Mouse (Mus musculus) CD4-positive helper T cell, adult 2 months (primary cell): Measurements from ENCODE around the gene Neu2.
"Not testable (repeated sequence)": the region's sequence is repeated elsewhere in the genome, so short reads cannot be mapped to it uniquely, and the experiment has no call there.

Experiments
- DNase-seq: peaks from one replicate; pipeline ENCODE4 v3.0.0-alpha.2; 2012; ENCODE audit warnings: low read depth, missing footprints, low spot score

Gene Neu2

DNA sequence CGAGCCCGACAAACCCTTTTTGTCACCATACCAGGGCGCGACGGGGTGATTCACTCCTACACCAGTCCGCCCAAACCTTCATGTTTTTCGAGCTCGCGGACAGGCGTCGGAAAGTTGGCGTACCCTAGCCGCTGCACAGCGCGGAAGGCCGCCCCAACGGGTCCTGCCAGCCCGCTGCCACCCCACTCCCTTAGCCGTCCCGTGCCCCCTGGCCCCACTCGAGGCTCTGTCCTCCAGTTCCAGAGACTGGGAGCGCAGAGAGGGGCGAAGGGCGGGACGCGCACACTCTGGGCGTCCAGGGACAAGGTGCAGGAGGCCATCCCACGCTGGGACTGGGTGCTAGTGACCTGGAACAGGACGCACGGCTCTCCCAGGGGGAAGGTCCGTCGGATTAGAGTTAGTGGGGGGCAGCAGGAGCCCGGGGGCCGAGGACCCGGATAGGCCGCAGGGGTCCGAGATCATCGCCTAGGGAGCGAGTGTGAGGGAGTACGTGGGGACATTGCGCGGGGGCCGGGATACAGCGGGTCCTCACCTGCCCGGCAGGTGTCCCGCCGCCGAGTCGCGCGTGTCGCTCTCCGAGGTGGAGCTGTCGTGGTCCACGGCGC lies at the start of gene Neu2:
Neu2 (plus strand) TSS at position 329 of the 605 bp plus-strand sequence.
- DNase-seq = no peak

GRCm38 (mm10) chr1:87467469-87467868 lies 42.2 kb upstream of the Neu2 start:
- no peak for DNase-seq

DNA sequence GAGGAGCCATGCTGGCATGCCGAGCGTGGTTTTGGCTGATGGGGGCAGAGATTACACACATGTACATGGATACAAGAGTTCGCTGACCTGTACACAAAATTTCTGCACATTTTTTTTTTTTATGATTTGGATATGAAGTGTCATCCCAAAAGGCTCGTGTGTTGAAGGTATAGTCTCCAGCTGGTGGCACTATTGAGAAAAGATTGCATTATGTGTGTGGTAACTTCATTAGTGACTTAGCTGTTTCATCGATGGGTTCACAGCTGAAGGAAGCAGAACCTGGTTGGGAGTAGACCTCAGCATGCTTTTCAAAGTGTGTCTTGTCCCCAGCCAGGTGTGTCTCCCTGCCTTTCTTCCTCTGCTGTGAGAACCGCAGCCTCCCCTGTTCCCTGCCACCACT lies 41.4 kb upstream of the Neu2 start:
- DNase-seq = no peak

- DNase-seq = not testable (repeated sequence)
Observed at GRCm38 (mm10) chr1:87469971-87470370, 39.7 kb upstream of the Neu2 start, which contains the start of gene Snorc. TSS of gene Snorc (plus strand) at chr1:87470271.

- no peak for DNase-seq
Observed at GRCm38 (mm10) chr1:87471914-87472313, 37.8 kb upstream of the Neu2 start.

GRCm38 (mm10) chr1:87472576-87472975 lies 37.1 kb upstream of the Neu2 start:
- DNase-seq = no peak

DNA sequence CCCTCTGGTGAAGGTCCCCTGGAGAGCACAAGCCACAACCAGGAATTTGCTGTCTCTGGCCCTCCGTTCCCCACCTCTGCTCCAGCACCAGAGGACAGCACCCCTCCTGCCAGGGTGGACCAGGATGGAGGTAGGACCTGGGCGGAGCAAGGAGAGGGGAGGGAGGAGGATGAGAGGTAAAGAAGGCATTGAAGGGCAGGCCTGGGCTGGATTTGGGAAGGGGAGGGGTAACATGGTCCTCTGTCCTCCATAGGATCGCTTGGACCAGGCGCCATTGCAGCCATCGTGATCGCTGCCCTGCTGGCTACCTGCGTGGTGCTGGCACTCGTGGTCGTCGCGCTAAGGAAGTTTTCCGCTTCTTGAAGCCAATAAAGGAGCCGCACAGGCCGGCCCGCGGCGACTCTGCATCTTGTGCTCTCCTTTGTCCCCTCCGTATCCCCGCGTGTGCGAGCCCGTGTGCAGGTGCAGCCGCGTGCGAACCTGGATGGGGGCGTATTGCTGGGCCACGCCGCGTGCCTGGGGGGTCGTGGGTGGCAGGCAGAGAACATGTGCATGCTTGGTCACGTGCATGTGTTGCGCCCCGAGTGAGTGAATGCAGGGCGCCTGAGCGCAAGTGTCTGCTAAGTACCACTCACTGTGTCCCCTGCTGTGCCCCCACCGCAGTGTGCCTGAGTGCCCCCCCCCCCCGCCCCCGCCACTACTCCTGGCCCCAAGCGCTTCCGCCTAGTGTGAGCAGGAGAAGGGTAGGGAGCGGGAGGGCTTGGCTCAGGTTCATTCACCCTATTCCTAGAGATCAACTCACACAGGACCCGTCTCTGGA lies 34.4 kb upstream of the Neu2 start:
- DNase-seq = no peak

DNA sequence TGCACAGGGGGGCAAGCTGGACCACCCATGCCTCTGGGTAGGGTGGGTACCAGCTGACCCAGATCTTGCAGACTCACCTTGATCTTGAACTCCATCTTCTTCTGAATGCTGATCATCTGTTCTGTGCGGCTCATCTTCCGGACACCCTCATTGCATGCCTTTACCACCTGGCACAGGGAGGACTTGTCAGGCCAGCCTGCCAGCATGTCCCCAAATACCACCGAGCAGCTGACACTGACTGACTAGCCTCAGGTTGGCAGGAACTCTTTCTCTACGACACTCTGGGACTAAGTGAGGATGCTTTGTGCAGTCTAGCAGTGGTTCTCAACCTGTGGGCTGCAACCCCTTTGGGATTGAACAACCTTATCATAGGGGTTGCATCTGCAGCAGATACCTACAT lies 27.1 kb upstream of the Neu2 start:
- no peak for DNase-seq

- no peak for DNase-seq
Observed at GRCm38 (mm10) chr1:87486386-87486785, 23.3 kb upstream of the Neu2 start.

GRCm38 (mm10) chr1:87492285-87492684 lies 17.4 kb upstream of the Neu2 start:
- no peak for DNase-seq

- no peak for DNase-seq
Observed at GRCm38 (mm10) chr1:87493542-87493941, 16.1 kb upstream of the Neu2 start.

DNA sequence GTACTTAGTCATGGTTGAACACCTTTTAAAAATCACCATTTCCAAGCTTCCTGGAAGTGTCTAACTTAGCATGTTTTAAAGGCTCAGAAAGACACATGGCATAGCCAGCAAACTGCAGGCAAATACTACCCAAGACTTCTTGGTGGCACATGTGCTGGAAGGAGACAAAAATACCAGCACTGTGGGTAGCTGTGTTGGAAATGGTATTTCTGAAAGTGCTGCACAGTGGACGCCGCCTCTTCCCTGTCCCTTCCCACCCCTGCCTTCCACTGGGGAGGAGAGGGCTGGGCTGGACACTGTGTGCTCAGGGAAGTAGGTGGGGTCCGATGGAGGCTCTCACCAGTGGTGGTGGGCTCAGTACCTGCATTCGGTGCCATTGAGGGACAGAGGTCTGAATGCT lies 4.2 kb upstream of the Neu2 start:
- no peak for DNase-seq

DNA sequence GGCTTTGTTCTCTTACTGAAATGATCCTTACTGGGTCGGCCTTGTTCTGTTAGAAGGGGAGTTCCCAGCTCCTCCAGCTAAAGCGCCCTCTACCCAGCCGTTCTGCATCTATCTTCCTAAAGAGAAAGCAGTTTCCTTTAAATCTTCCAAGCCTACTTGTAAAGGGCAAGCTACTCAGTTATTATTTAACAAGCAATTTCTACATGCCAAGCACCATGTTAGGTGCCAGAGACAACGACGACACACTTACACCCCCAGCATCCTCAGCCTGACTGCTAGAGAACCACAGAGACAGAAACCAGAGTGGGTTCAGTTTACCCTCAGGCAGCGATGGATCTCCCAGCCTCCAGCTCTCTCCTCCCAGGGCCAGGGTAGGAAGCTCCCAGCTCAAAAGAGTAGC lies 1.8 kb upstream of the Neu2 start:
- no peak for DNase-seq

DNA sequence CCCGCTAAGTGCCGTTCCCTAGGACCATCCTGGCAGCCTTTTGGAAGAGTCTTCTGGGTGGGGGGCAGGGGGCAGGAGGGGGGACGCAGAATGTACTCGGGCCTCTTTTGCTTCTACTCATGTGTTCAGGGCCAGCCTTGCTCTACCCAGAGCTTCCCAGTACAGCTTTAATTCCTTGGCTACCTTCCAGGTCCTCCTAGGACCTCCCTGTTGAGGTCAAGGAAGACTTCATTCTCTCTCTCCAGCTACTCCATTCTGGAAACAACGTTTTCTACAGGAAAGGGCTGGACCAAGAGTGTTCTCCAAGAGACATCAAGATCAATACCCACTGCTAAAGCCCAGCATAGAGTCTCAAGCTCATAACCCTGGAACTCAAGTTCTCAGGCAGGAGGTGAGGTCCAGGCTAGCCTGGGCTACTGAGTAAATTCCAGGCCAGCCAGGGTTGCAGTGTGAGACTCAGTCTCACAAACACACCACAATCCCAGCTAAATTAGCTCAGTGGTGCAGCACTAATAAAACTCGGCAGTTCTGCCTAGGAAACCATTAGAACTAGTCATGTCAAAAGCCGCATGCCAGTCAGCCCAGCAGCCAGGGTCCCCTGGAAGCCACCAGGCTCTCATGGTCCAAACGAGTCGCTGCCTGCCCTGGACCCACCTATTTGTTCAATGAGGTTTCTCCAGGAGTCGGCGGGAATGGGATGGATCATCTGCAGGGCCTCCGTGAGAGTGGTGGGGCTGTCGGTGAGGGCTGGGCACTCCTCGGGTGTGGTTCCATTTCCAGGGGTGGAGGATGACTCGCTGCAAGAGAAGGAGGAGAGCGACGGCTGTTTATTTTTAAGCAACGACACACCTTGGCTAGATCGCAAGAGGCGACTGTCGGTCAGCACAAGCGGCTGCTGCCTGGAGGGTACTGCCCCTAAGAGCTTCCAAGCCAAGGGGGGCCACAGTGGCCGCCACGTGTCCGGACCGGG lies 813 bp upstream of the Neu2 start:
- no peak for DNase-seq

DNA sequence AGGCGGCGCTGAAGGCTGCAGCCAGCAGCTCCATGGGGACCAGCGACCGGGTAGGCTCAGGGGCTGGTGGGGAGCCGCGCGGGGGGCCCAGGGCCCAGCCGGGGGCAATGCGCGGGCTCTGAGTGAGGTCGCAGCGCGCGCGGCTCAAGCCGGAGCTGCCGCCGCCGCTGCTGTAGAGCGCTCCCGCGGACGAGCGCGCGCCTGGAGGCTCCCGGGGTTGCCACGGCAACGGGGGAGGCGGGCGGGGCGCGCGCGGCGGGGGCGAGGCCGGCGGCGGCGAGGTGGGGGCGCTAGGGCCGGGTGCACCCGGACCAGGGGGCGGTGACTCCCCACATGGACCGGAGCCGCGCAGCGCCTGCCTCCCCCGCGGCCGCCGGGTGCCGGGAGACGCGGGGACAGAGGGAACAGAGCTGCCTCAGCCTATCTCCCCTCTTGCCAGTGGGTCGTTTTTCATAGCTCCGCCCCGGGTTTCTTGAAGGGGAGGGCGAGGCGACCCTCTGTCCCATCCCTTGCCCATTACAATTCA lies 540 bp downstream of the Neu2 start:
- DNase-seq = peak; percentile 25

GRCm38 (mm10) chr1:87510845-87511244 lies 1.2 kb downstream of the Neu2 start:
- no peak for DNase-seq

DNA sequence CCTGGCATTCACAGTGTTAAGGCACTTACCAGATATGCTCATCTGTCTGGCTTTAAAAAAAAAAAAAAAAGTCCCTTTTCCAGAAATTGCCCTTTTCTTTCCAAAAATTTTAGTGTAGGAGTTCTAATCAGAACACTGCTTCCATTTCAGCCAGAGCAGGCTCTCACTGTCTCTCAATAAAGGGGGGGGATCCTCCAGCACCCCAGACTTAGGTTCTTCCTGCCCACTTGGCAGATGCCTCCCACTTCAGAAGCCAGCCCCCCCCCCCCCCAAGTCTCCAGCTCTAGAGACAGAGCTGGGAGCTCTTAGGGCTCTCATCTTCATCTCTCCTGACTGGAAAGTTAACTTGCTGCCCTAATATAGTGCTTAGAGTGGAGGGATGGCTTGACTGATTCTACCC lies 10.8 kb downstream of the Neu2 start:
- DNase-seq = no peak

- DNase-seq = no peak
Observed at GRCm38 (mm10) chr1:87521523-87521922, 11.8 kb downstream of the Neu2 start.

GRCm38 (mm10) chr1:87525041-87525440 lies 15.4 kb downstream of the Neu2 start:
- no peak for DNase-seq

DNA sequence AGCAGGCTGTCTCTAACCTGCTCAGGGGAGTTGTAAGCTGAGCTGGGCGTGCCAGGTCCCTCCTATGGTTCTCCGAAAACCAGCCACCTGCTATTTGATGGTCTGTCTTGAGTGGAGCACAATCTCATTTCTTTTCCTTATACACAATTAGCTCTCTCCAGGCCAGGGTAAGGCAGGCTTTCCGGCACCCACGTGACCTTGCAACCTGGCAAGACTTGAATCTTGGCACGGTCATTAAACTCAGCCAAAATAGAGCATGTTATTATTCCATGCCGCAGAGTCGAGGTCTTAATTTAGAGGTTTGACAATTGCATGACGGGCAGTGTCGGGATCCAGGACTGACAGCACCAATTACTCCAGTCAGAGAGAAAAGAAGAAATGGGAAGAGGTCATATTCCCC lies 17.5 kb downstream of the Neu2 start:
- DNase-seq = no peak

GRCm38 (mm10) chr1:87532346-87532745 lies 22.7 kb downstream of the Neu2 start:
- DNase-seq = no peak

GRCm38 (mm10) chr1:87534118-87534517 lies 24.4 kb downstream of the Neu2 start:
- no peak for DNase-seq
